Mouse (Mus musculus) retina, postnatal 7 days (tissue): Measurements from ENCODE around the gene Defb6.

Experiments used
- DNase-seq: peaks from one replicate; pipeline ENCODE4 v3.0.0-alpha.2; 2012; ENCODE audit warnings: low read depth, low spot score

Gene Defb6

DNA sequence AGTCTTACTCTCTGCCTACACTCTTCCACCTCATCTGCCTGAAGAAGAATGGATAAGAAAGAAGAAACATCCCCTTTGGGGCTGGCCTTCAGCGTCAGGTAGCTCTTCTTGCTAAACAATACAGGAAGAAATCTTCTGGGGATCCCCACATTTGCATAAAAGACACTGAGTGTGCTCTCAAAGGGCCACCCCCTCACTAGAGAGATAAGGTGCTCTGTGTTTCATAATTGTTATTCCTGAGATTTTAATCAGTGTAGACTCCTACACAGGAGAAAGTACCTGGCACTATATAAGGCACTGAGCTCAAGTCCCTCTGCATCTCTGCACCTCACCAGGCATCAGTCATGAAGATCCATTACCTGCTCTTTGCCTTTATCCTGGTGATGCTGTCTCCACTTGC is at the start of gene Defb6:
Gene Defb6 (plus strand): TSS at position 318 of the 400 bp plus-strand sequence.
- DNase-seq = no peak

DNA sequence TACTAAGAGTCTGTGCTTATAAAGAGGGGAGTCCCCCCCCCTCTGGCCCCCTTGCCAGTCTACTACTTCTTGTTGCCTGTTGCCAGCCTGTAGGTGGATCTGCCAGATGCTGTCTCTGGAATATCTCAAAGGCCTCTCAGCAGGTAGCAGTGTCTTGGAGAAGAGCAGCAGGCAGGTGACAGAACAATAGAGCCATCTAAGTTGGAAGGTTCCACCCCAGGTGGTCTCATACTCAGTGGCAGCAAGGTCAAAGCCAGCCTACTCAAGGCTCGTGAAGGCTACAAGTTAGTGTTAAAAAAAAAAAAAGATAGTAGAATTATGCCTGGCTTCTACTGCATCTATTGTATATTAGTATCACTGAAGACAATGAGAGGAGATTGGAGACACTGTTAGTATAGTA is 12.8 kb downstream of the Defb6 start:
- DNase-seq = no peak

DNA sequence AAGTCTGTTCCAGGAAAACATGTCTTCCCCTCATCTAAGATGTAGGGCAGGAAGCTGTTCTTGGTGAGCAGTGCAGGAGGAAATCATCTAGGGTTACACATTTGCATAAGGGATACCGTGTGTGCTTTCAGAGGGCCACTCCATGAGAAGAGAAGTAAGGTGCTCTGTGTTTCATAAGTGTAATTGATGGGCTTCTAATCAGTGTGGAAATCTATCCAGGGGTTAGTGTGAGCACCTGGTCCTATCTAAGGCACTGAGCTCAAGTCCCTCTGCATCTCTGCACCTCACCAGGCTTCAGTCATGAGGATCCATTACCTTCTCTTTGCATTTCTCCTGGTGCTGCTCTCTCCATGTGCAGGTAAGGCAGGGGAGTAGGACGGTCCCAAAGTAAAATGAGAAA is 14.3 kb downstream of the Defb6 start, which contains the start of gene Defb46:
Gene Defb46 (plus strand): TSS at position 301 of the 400 bp plus-strand sequence.
- DNase-seq = no peak

DNA sequence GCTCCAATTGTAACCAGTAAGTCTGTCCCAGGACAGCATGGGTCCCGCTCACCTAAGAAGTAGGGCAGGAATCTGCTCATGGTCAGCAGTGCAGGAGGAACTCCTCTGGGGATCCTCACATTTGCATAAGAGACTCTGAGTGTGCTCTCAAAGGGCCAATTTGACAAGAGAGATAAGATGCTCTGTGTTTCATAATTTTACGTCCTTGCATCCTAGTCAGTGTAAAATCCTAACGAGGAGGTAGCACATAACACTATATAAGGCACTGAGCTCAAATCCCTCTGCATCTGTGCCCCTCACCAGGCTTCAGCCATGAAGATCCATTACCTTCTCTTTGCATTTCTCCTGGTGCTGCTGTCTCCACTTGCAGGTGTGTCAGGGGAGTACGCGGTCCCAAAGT is 22.0 kb downstream of the Defb6 start, which contains the start of gene Defb5:
Gene Defb5 (plus strand): TSS at position 301 of the 400 bp plus-strand sequence.
- DNase-seq = no peak

- DNase-seq = no peak
Measured at GRCm38 (mm10) chr8:19258136-19258535, 32.9 kb downstream of the Defb6 start.

DNA sequence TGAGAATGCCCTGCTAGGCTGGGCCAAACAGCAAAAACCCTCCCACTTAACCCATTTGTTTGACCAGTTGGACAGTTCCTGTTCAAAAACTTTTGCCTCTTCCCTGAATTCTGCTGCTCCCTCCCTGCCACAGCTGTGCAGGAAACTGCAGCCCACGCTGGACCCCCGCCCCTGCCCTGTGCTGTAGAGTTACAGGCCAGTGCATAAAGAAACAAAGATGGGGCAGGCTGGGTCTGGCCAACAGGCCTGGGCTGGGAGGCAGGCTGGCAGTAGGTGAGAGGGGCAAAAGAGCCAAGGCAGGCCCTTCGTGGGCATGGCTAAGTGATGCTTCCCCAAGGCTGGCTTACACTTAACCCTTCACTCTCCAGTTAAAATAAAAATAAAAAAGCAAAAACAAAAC is 34.4 kb downstream of the Defb6 start:
- DNase-seq = no peak
